Mouse (Mus musculus) midbrain, embryonic 14.5 days (tissue): ENCODE measurements at regions not wholly inside any gene's neighbourhood (a gene's known extent, or its start where the extent isn't known, plus 50 kb on each side); places are given as distances from the start of the nearest gene placed in this dataset.

ENCODE experiments used
- ATAC-seq: fragments of 200-750 bp; cut with Nextera tagmentation; 2 replicates; pipeline ENCODE4 v1.8.0; 2017; ENCODE audit warnings: moderate number of reproducible peaks, moderate library complexity; ENCODE audit not compliant: low FRiP score, low TSS enrichment
- DNase-seq: peaks from one replicate; pipeline ENCODE4 v3.0.0-alpha.2; 2015
- H3K27ac ChIP-seq: fragments of 300-500 bp; sonication (generic); replicated peaks from 2 replicates; pipeline ENCODE4 v1.5.1; 2014; ENCODE audit warnings: mild to moderate bottlenecking, low read depth, low read length, moderate library complexity
- H3K27me3 ChIP-seq: fragments of 300-500 bp; sonication (generic); 2 replicates; pipeline ENCODE4 v1.6.1; 2014; ENCODE audit warnings: low read length, control low read depth, mixed read lengths; ENCODE audit not compliant: control insufficient read depth, insufficient read depth
- H3K36me3 ChIP-seq: fragments of 300-500 bp; sonication (generic); 2 replicates; pipeline ENCODE4 v1.6.1; 2014; ENCODE audit warnings: low read length, control low read depth; ENCODE audit not compliant: control insufficient read depth, insufficient read depth
- H3K4me1 ChIP-seq: fragments of 300-500 bp; sonication (generic); 2 replicates; pipeline ENCODE4 v1.6.1; 2014; ENCODE audit warnings: mild to moderate bottlenecking, antibody characterized with exemption, low read length, control low read depth; ENCODE audit not compliant: control insufficient read depth, insufficient read depth
- H3K4me2 ChIP-seq: fragments of 300-500 bp; sonication (generic); 2 replicates; pipeline ENCODE4 v1.6.1; 2014; ENCODE audit warnings: mild to moderate bottlenecking, low read length, moderate library complexity
- H3K4me3 ChIP-seq: fragments of 300-500 bp; sonication (generic); replicated peaks from 2 replicates; pipeline ENCODE4 v1.5.1; 2014; ENCODE audit warnings: low read depth, low read length
- H3K9ac ChIP-seq: fragments of 300-500 bp; sonication (generic); replicated peaks from 2 replicates; pipeline ENCODE4 v1.6.1; 2014; ENCODE audit warnings: mild to moderate bottlenecking, low read length, moderate library complexity
- H3K9me3 ChIP-seq: fragments of 300-500 bp; sonication (generic); 2 replicates; pipeline ENCODE4 v1.6.1; 2016; ENCODE audit warnings: low read length, control low read depth, mixed read lengths; ENCODE audit not compliant: control insufficient read depth
- WGBS: fragments of 180-500 bp; shearing (Covaris S2); extraction: QIAGEN DNeasy Blood & Tissue Kit; methylation state at CpG from one replicate; pipeline ENCODE4 v1.1.7; 2014; 5-methylcytosine and 5-hydroxymethylcytosine counted together

GRCm38 (mm10) chr4:7970272-7970671, 268.6 kb downstream of the Car8 start:
- no peak overlapping the region for H3K9ac ChIP-seq
- no peak overlapping the region for H3K4me3 ChIP-seq
- H3K27me3 ChIP-seq = no peaks in the 10 kb centered on the region
- H3K36me3 ChIP-seq = no peaks in the 10 kb centered on the region
- H3K9me3 ChIP-seq = no peaks in the 10 kb centered on the region
- no peak overlapping the region for H3K27ac ChIP-seq
- no peak overlapping the region for H3K4me2 ChIP-seq
- H3K4me1 ChIP-seq = no peaks in the 10 kb centered on the region
- ATAC-seq (no peak), DNase-seq (no peak)
- WGBS = 76% methylated on average over 6 of the region's 6 CpGs

GRCm38 (mm10) chr4:7965663-7966062, 273.2 kb downstream of the Car8 start:
- no peak for DNase-seq
- H3K27ac ChIP-seq = no peak overlapping the region
- WGBS = 93% methylated on average over 5 of the region's 5 CpGs
- no peaks in the 10 kb centered on the region for H3K27me3 ChIP-seq
- H3K36me3 ChIP-seq = no peaks in the 10 kb centered on the region
- no peak overlapping the region for H3K4me2 ChIP-seq
- ATAC-seq = no peak
- H3K9me3 ChIP-seq = no peaks in the 10 kb centered on the region
- no peaks in the 10 kb centered on the region for H3K4me1 ChIP-seq
- no peak overlapping the region for H3K4me3 ChIP-seq
- no peak overlapping the region for H3K9ac ChIP-seq

GRCm38 (mm10) chr4:7961521-7962172, 277.2 kb downstream of the Car8 start:
- no peak overlapping the region for H3K4me3 ChIP-seq
- no peak overlapping the region for H3K27ac ChIP-seq
- ATAC-seq (no peak), DNase-seq (no peak)
- no peaks in the 10 kb centered on the region for H3K9me3 ChIP-seq
- no peak overlapping the region for H3K4me2 ChIP-seq
- H3K36me3 ChIP-seq = no peaks in the 10 kb centered on the region
- WGBS = 76% methylated on average over 5 of the region's 5 CpGs
- no peak overlapping the region for H3K9ac ChIP-seq
- no peaks in the 10 kb centered on the region for H3K27me3 ChIP-seq
- no peaks in the 10 kb centered on the region for H3K4me1 ChIP-seq

GRCm38 (mm10) chr4:7960335-7960734, 278.5 kb downstream of the Car8 start:
- DNase-seq = no peak
- no peaks in the 10 kb centered on the region for H3K4me1 ChIP-seq
- no peaks in the 10 kb centered on the region for H3K36me3 ChIP-seq
- H3K4me3 ChIP-seq = no peak overlapping the region
- H3K27me3 ChIP-seq = no peaks in the 10 kb centered on the region
- 76% methylated on average over 2 of the region's 2 CpGs for WGBS
- H3K4me2 ChIP-seq = no peak overlapping the region
- no peaks in the 10 kb centered on the region for H3K9me3 ChIP-seq
- H3K27ac ChIP-seq = no peak overlapping the region
- H3K9ac ChIP-seq = no peak overlapping the region
- ATAC-seq = no peak

- Histone ChIP-seq H3K9me3 (no peaks in the 10 kb centered on the region), H3K9ac (no peak overlapping the region), H3K4me3 (no peak overlapping the region), H3K36me3 (no peaks in the 10 kb centered on the region), H3K27me3 (no peaks in the 10 kb centered on the region), H3K4me1 (no peaks in the 10 kb centered on the region), H3K27ac (no peak overlapping the region), H3K4me2 (no peak overlapping the region)
- ATAC-seq (no peak), DNase-seq (no peak)
- WGBS = 68% methylated on average over 1 of the region's 1 CpGs
Measured at GRCm38 (mm10) chr4:7948020-7948419, 290.8 kb downstream of the Car8 start.

- Histone ChIP-seq H3K9me3 (no peaks in the 10 kb centered on the region), H3K4me3 (no peak overlapping the region), H3K4me1 (no peaks in the 10 kb centered on the region), H3K9ac (no peak overlapping the region), H3K4me2 (no peak overlapping the region), H3K27me3 (no peaks in the 10 kb centered on the region), H3K27ac (no peak overlapping the region), H3K36me3 (no peaks in the 10 kb centered on the region)
- WGBS = 79% methylated on average over 2 of the region's 2 CpGs
- DNase-seq = no peak
- no peak for ATAC-seq
Measured at GRCm38 (mm10) chr4:7921503-7921902, 317.3 kb downstream of the Car8 start.

- DNase-seq (no peak), ATAC-seq (no peak)
- Histone ChIP-seq H3K27me3 (no peaks in the 10 kb centered on the region), H3K4me3 (no peak overlapping the region), H3K4me2 (no peak overlapping the region), H3K4me1 (no peaks in the 10 kb centered on the region), H3K9ac (no peak overlapping the region), H3K36me3 (no peaks in the 10 kb centered on the region), H3K9me3 (no peaks in the 10 kb centered on the region), H3K27ac (no peak overlapping the region)
- WGBS = 90% methylated on average over 2 of the region's 2 CpGs
Measured at GRCm38 (mm10) chr4:7913191-7913590, 325.6 kb downstream of the Car8 start.

- DNase-seq (no peak), ATAC-seq (no peak)
- Histone ChIP-seq H3K4me2 (no peak overlapping the region), H3K9me3 (no peaks in the 10 kb centered on the region), H3K36me3 (no peaks in the 10 kb centered on the region), H3K9ac (no peak overlapping the region), H3K27ac (no peak overlapping the region), H3K27me3 (no peaks in the 10 kb centered on the region), H3K4me3 (no peak overlapping the region), H3K4me1 (no peaks in the 10 kb centered on the region)
- WGBS = 89% methylated on average over 2 of the region's 2 CpGs
Measured at GRCm38 (mm10) chr4:7912675-7913074, 326.2 kb downstream of the Car8 start.

- Histone ChIP-seq H3K9ac (no peak overlapping the region), H3K36me3 (no peaks in the 10 kb centered on the region), H3K27me3 (no peaks in the 10 kb centered on the region), H3K4me1 (no peaks in the 10 kb centered on the region), H3K9me3 (no peaks in the 10 kb centered on the region), H3K4me3 (no peak overlapping the region), H3K27ac (no peak overlapping the region), H3K4me2 (no peak overlapping the region)
- DNase-seq (no peak), ATAC-seq (no peak)
- WGBS = 78% methylated on average over 1 of the region's 1 CpGs
Measured at GRCm38 (mm10) chr4:7903130-7903529, 335.7 kb downstream of the Car8 start.
